Mouse (Mus musculus): ENCODE measurements around the gene Zfyve1. TPM values are rescaled to one million over a fixed set of nuclear protein-coding genes. Genes with fewer than 3 reads are reported as not detected.

Gene Zfyve1
- total and polyA plus RNA-seq, 3 experiments, result 8.0 to 8.3 TPM; not detected in 1

GRCm38 (mm10) chr12:83586628-83587027, 10.4 kb downstream of the Zfyve1 start:
- Histone ChIP-seq H3K36me3 (ENCODE audit: control insufficient read depth in 1 of 2, insufficient read depth in 2 of 2, low read length in 2 of 2) (peaks cover 0 to 3% of the 10 kb centered on the region in 2 experiments; a peak in 1 of 4 replicates), H3K27ac (ENCODE audit: control insufficient read depth, low read depth, low read length) (no peak overlapping the region), H3K79me2 (ENCODE audit: control insufficient read depth, insufficient read depth, low read length, poor library complexity) (no peaks in the 10 kb centered on the region), H3K9me3 (replicated peaks; ENCODE audit: insufficient read depth, low read length) (no peaks in the 10 kb centered on the region), H3K4me1 (ENCODE audit: control insufficient read depth in 1 of 2, insufficient read depth in 2 of 2, low read length in 2 of 2) (no peaks in the 10 kb centered on the region), H3K4me3 (ENCODE audit: control insufficient read depth in 1 of 2, insufficient read depth in 1 of 2, low read depth in 2 of 2, low read length in 2 of 2) (no peak overlapping the region), H3K9ac (ENCODE audit: control insufficient read depth, low read depth, low read length, poor library complexity, severe bottlenecking) (no peak overlapping the region), H3K27me3 (ENCODE audit: control insufficient read depth in 1 of 2, insufficient read depth in 2 of 2, low read length in 2 of 2) (no peaks in the 10 kb centered on the region)
- no peak for DNase-seq (ENCODE audit: low read depth, low spot score)
- TF ChIP-seq TCF12 (IDR thresholded peaks at IDR 0.05; ENCODE audit: low read depth, low read length) (no peak), MAFK (IDR thresholded peaks at IDR 0.05; ENCODE audit: borderline replicate concordance, low read depth, low read length) (no peak), MEF2A (IDR thresholded peaks at IDR 0.05; ENCODE audit: extremely low read depth, insufficient replicate concordance, low read depth, low read length, poor library complexity, severe bottlenecking) (no peak), NRF1 (IDR thresholded peaks at IDR 0.05; ENCODE audit: insufficient read depth, low read depth, low read length, poor library complexity, severe bottlenecking) (no peak), TBP (IDR thresholded peaks at IDR 0.05; ENCODE audit: low read depth, low read length) (no peak), POLR2AphosphoS5 (IDR thresholded peaks at IDR 0.05; ENCODE audit: borderline replicate concordance, low read depth, low read length) (no peak), CHD2 (IDR thresholded peaks at IDR 0.05; ENCODE audit: low read length) (no peak), MAZ (IDR thresholded peaks at IDR 0.05; ENCODE audit: low read depth, low read length) (no peak), E2F4 (IDR thresholded peaks at IDR 0.05; ENCODE audit: borderline replicate concordance, low read depth, low read length) (no peak), ZC3H11A (IDR thresholded peaks at IDR 0.05; ENCODE audit: low read depth, low read length) (no peak)

- Histone ChIP-seq H3K4me1 (ENCODE audit: control insufficient read depth in 1 of 2, insufficient read depth in 2 of 2, low read length in 2 of 2) (peaks cover 24 to 25% of the 10 kb centered on the region in 2 experiments), H3K9ac (ENCODE audit: control insufficient read depth, low read depth, low read length, poor library complexity, severe bottlenecking) (no peak overlapping the region), H3K27me3 (ENCODE audit: control insufficient read depth in 1 of 2, insufficient read depth in 2 of 2, low read length in 2 of 2) (no peaks in the 10 kb centered on the region), H3K36me3 (ENCODE audit: control insufficient read depth in 1 of 2, insufficient read depth in 2 of 2, low read length in 2 of 2) (peaks cover 0 to 32% of the 10 kb centered on the region in 2 experiments; a peak in 3 of 4 replicates), H3K9me3 (replicated peaks; ENCODE audit: insufficient read depth, low read length) (no peaks in the 10 kb centered on the region), H3K79me2 (ENCODE audit: control insufficient read depth, insufficient read depth, low read length, poor library complexity) (no peaks in the 10 kb centered on the region), H3K4me3 (ENCODE audit: control insufficient read depth in 1 of 2, insufficient read depth in 1 of 2, low read depth in 2 of 2, low read length in 2 of 2) (no peak overlapping the region), H3K27ac (ENCODE audit: control insufficient read depth, low read depth, low read length) (no peak overlapping the region)
- no peak for TF ChIP-seq MAX (IDR thresholded peaks at IDR 0.05; ENCODE audit: low read length)
- no peak for TF ChIP-seq ETS1 (IDR thresholded peaks at IDR 0.05; ENCODE audit: low read depth, low read length)
- TF ChIP-seq MEF2A (IDR thresholded peaks at IDR 0.05; ENCODE audit: extremely low read depth, insufficient replicate concordance, low read depth, low read length, poor library complexity, severe bottlenecking), result no peak
- TF ChIP-seq ELF1 (IDR thresholded peaks at IDR 0.05; ENCODE audit: low read depth, low read length), result no peak
- no peak for TF ChIP-seq POLR2A (IDR thresholded peaks at IDR 0.05; ENCODE audit: control insufficient read depth in 1 of 2, insufficient read depth in 1 of 2, low read depth in 1 of 2, low read length in 2 of 2, poor library complexity in 1 of 2)
- no peak for TF ChIP-seq CHD1 (IDR thresholded peaks at IDR 0.05; ENCODE audit: low read depth, low read length)
- no peak for TF ChIP-seq RCOR1 (IDR thresholded peaks at IDR 0.05; ENCODE audit: low read depth, low read length)
- no peak for TF ChIP-seq TBP (IDR thresholded peaks at IDR 0.05; ENCODE audit: low read depth, low read length)
- no peak for TF ChIP-seq SIN3A (IDR thresholded peaks at IDR 0.05; ENCODE audit: low read length)
- no peak for TF ChIP-seq CTCF (IDR thresholded peaks at IDR 0.05 in 2 of 3, conservative IDR thresholded peaks at IDR 0.05 in 1 of 3; ENCODE audit: control insufficient read depth in 1 of 3, insufficient read depth in 1 of 3, low read depth in 2 of 3, low read length in 3 of 3, poor library complexity in 1 of 3, severe bottlenecking in 1 of 3)
- TF ChIP-seq MXI1 (IDR thresholded peaks at IDR 0.05; ENCODE audit: low read depth, low read length), result no peak
- no peak for TF ChIP-seq POLR2AphosphoS5 (IDR thresholded peaks at IDR 0.05; ENCODE audit: borderline replicate concordance, low read depth, low read length)
- TF ChIP-seq ZNF384 (IDR thresholded peaks at IDR 0.05; ENCODE audit: low read depth, low read length), result no peak
- no peak for TF ChIP-seq TCF12 (IDR thresholded peaks at IDR 0.05; ENCODE audit: low read depth, low read length)
- TF ChIP-seq MYB (IDR thresholded peaks at IDR 0.05; ENCODE audit: low read depth, low read length), result no peak
- TF ChIP-seq ZMIZ1 (IDR thresholded peaks at IDR 0.05; ENCODE audit: low read depth, low read length), result no peak
- no peak for TF ChIP-seq RAD21 (IDR thresholded peaks at IDR 0.05; ENCODE audit: low read depth, low read length)
- no peak for DNase-seq (ENCODE audit: low read depth, low spot score)
These were observed 14.3 kb downstream of the Zfyve1 start for GRCm38 (mm10) chr12:83582747-83583146.
